Mouse (Mus musculus): ENCODE results near the gene Rgs14. TPM values are rescaled to one million over a fixed set of nuclear protein-coding genes. Genes with fewer than 3 reads are reported as not detected.

The Rgs14 gene
- polyA plus RNA-seq, 1 experiment, result 0.51 TPM

GRCm38 (mm10) chr13:55361145-55361544 lies 8.4 kb upstream of the Rgs14 start:
- DNase-seq (ENCODE audit: low read depth), result no peak
- TF ChIP-seq POLR2A (IDR thresholded peaks at IDR 0.05; ENCODE audit: borderline replicate concordance, extremely low read depth, insufficient read depth, insufficient read length, poor library complexity, severe bottlenecking) (no peak), CTCF (IDR thresholded peaks at IDR 0.05; ENCODE audit: borderline replicate concordance, extremely low read depth, insufficient read depth, insufficient read length) (no peak)

GRCm38 (mm10) chr13:55361974-55362452 lies 7.5 kb upstream of the Rgs14 start:
- no peak for TF ChIP-seq POLR2A (IDR thresholded peaks at IDR 0.05; ENCODE audit: borderline replicate concordance, extremely low read depth, insufficient read depth, insufficient read length, poor library complexity, severe bottlenecking)
- DNase-seq (ENCODE audit: low read depth), result no peak

GRCm38 (mm10) chr13:55362453-55363060 lies 7.0 kb upstream of the Rgs14 start, which contains the start of gene Lman2:
Gene Lman2 (minus strand): TSS chr13:55362783.
- TF ChIP-seq POLR2A (IDR thresholded peaks at IDR 0.05; ENCODE audit: borderline replicate concordance, extremely low read depth, insufficient read depth, insufficient read length, poor library complexity, severe bottlenecking), result peak; percentile 42; the same call in 1 of the 2 replicates
- TF ChIP-seq CTCF (IDR thresholded peaks at IDR 0.05; ENCODE audit: borderline replicate concordance, extremely low read depth, insufficient read depth, insufficient read length), result no peak
- peak; percentile 100 for DNase-seq (ENCODE audit: low read depth)

- DNase-seq (ENCODE audit: low read depth), result no peak
- no peak for TF ChIP-seq POLR2A (IDR thresholded peaks at IDR 0.05; ENCODE audit: borderline replicate concordance, extremely low read depth, insufficient read depth, insufficient read length, poor library complexity, severe bottlenecking)
- TF ChIP-seq CTCF (IDR thresholded peaks at IDR 0.05; ENCODE audit: borderline replicate concordance, extremely low read depth, insufficient read depth, insufficient read length), result no peak
Observed at GRCm38 (mm10) chr13:55368401-55368800, 1.1 kb upstream of the Rgs14 start.

- DNase-seq (ENCODE audit: low read depth), result no peak
- no peak for TF ChIP-seq CTCF (IDR thresholded peaks at IDR 0.05; ENCODE audit: borderline replicate concordance, extremely low read depth, insufficient read depth, insufficient read length)
- no peak for TF ChIP-seq POLR2A (IDR thresholded peaks at IDR 0.05; ENCODE audit: borderline replicate concordance, extremely low read depth, insufficient read depth, insufficient read length, poor library complexity, severe bottlenecking)
Observed at GRCm38 (mm10) chr13:55370234-55370633, 702 bp downstream of the Rgs14 start.

GRCm38 (mm10) chr13:55371007-55371681 lies 1.6 kb downstream of the Rgs14 start:
- DNase-seq (ENCODE audit: low read depth), result no peak
- TF ChIP-seq POLR2A (IDR thresholded peaks at IDR 0.05; ENCODE audit: borderline replicate concordance, extremely low read depth, insufficient read depth, insufficient read length, poor library complexity, severe bottlenecking) (no peak), CTCF (IDR thresholded peaks at IDR 0.05; ENCODE audit: borderline replicate concordance, extremely low read depth, insufficient read depth, insufficient read length) (no peak)

- DNase-seq (ENCODE audit: low read depth), result no peak
- TF ChIP-seq POLR2A (IDR thresholded peaks at IDR 0.05; ENCODE audit: borderline replicate concordance, extremely low read depth, insufficient read depth, insufficient read length, poor library complexity, severe bottlenecking) (no peak), CTCF (IDR thresholded peaks at IDR 0.05; ENCODE audit: borderline replicate concordance, extremely low read depth, insufficient read depth, insufficient read length) (no peak)
Observed at GRCm38 (mm10) chr13:55371740-55372139, 2.2 kb downstream of the Rgs14 start.

- no peak for TF ChIP-seq POLR2A (IDR thresholded peaks at IDR 0.05; ENCODE audit: borderline replicate concordance, extremely low read depth, insufficient read depth, insufficient read length, poor library complexity, severe bottlenecking)
- TF ChIP-seq CTCF (IDR thresholded peaks at IDR 0.05; ENCODE audit: borderline replicate concordance, extremely low read depth, insufficient read depth, insufficient read length), result no peak
- DNase-seq (ENCODE audit: low read depth), result no peak
Observed at GRCm38 (mm10) chr13:55374206-55374924, 4.8 kb downstream of the Rgs14 start.

GRCm38 (mm10) chr13:55375877-55376276 lies 6.3 kb downstream of the Rgs14 start:
- TF ChIP-seq CTCF (IDR thresholded peaks at IDR 0.05; ENCODE audit: borderline replicate concordance, extremely low read depth, insufficient read depth, insufficient read length) (no peak), POLR2A (IDR thresholded peaks at IDR 0.05; ENCODE audit: borderline replicate concordance, extremely low read depth, insufficient read depth, insufficient read length, poor library complexity, severe bottlenecking) (no peak)

GRCm38 (mm10) chr13:55378907-55379580 lies 9.5 kb downstream of the Rgs14 start:
- DNase-seq (ENCODE audit: low read depth), result no peak
- TF ChIP-seq CTCF (IDR thresholded peaks at IDR 0.05; ENCODE audit: borderline replicate concordance, extremely low read depth, insufficient read depth, insufficient read length) (no peak), POLR2A (IDR thresholded peaks at IDR 0.05; ENCODE audit: borderline replicate concordance, extremely low read depth, insufficient read depth, insufficient read length, poor library complexity, severe bottlenecking) (no peak)

More at GRCm38 (mm10) chr13:55375877-55376276, 6.3 kb downstream of the Rgs14 start:
- peak; percentile 15 for DNase-seq (ENCODE audit: low read depth)

GRCm38 (mm10) chr13:55381790-55382189 lies 12.3 kb downstream of the Rgs14 start:
- TF ChIP-seq POLR2A (IDR thresholded peaks at IDR 0.05; ENCODE audit: borderline replicate concordance, extremely low read depth, insufficient read depth, insufficient read length, poor library complexity, severe bottlenecking) (no peak), CTCF (IDR thresholded peaks at IDR 0.05; ENCODE audit: borderline replicate concordance, extremely low read depth, insufficient read depth, insufficient read length) (no peak)
- DNase-seq (ENCODE audit: low read depth), result no peak

Data from brain, embryonic 14.5 days (tissue).